ENCODE assay signal across 9 mouse cellular contexts in genomic region chr7:51622196-51622595, GRCm38 (mm10). TPM values are rescaled to one million over a fixed set of nuclear protein-coding genes. Genes with fewer than 3 reads are reported as not detected.
A peak's percentile ranks its signal among the peaks of the same experiment; 100 is the strongest.
DNase-seq lines count a peak whose midpoint lies in the region; ATAC-seq lines count a peak whose summit lies in the region.
"Had no signal": no experiment of that assay in that cellular context is flagged by ENCODE, and none has a peak within 500 bp of the region (broad histone marks: within the 10 kb centered on the region; RNA-seq: fewer than 3 reads in every experiment).

No protein-coding gene starts in this region.

- peaks cover 63% of the 10 kb centered on the region for H3K27me3 ChIP-seq in limb, embryonic 13.5 days
- peaks cover 73% of the 10 kb centered on the region for H3K27me3 ChIP-seq in limb, embryonic 10.5 days (ENCODE audit: low read depth, poor library complexity, severe bottlenecking)
- H3K27me3 ChIP-seq in forebrain, embryonic 12.5 days = peaks cover 56% of the 10 kb centered on the region
- H3K27me3 ChIP-seq in hindbrain, embryonic 14.5 days (ENCODE audit: control insufficient read depth, insufficient read depth, low read length) = peaks cover 59% of the 10 kb centered on the region
- H3K27me3 ChIP-seq in neural tube, embryonic 13.5 days = peaks cover 71% of the 10 kb centered on the region

- no peaks in the 10 kb centered on the region for H3K9me3 ChIP-seq in limb, embryonic 13.5 days
- H3K9me3 ChIP-seq in limb, embryonic 10.5 days (replicated peaks) = no peaks in the 10 kb centered on the region
- H3K9me3 ChIP-seq in forebrain, embryonic 12.5 days = no peaks in the 10 kb centered on the region
- H3K9me3 ChIP-seq in hindbrain, embryonic 14.5 days (ENCODE audit: control insufficient read depth, low read length) = no peaks in the 10 kb centered on the region
- no peaks in the 10 kb centered on the region for H3K9me3 ChIP-seq in neural tube, embryonic 13.5 days

- H3K27ac ChIP-seq in limb, embryonic 13.5 days = no peak overlapping the region
- no peak overlapping the region for H3K27ac ChIP-seq in limb, embryonic 10.5 days
- H3K27ac ChIP-seq in forebrain, embryonic 12.5 days = peak overlapping the region; percentile 91
- peak overlapping the region; percentile 99 for H3K27ac ChIP-seq in hindbrain, embryonic 14.5 days
- peak overlapping the region; percentile 97 for H3K27ac ChIP-seq in neural tube, embryonic 13.5 days (replicated peaks)

- peak overlapping the region; percentile 45 for H3K4me2 ChIP-seq in limb, embryonic 13.5 days (replicated peaks)
- peak overlapping the region; percentile 34 for H3K4me2 ChIP-seq in forebrain, embryonic 12.5 days
- peak overlapping the region; percentile 60 for H3K4me2 ChIP-seq in hindbrain, embryonic 14.5 days (replicated peaks)
- H3K4me2 ChIP-seq in neural tube, embryonic 13.5 days = peak overlapping the region; percentile 51

- no peaks in the 10 kb centered on the region for H3K36me3 ChIP-seq in limb, embryonic 13.5 days
- no peaks in the 10 kb centered on the region for H3K36me3 ChIP-seq in limb, embryonic 10.5 days
- no peaks in the 10 kb centered on the region for H3K36me3 ChIP-seq in forebrain, embryonic 12.5 days (replicated peaks)
- 0 out of 2 replicates have a peak, but pooled peaks cover 6% of the 10 kb centered on the region for H3K36me3 ChIP-seq in hindbrain, embryonic 14.5 days (replicated peaks; ENCODE audit: control insufficient read depth, insufficient read depth)
- no peaks in the 10 kb centered on the region for H3K36me3 ChIP-seq in neural tube, embryonic 13.5 days

- H3K4me1 ChIP-seq in limb, embryonic 13.5 days = peaks cover 12% of the 10 kb centered on the region
- peaks cover 8% of the 10 kb centered on the region for H3K4me1 ChIP-seq in limb, embryonic 10.5 days
- peaks cover 11% of the 10 kb centered on the region for H3K4me1 ChIP-seq in forebrain, embryonic 12.5 days
- peaks cover 2% of the 10 kb centered on the region; the same call in 1 of the 2 replicates for H3K4me1 ChIP-seq in hindbrain, embryonic 14.5 days (replicated peaks; ENCODE audit: control insufficient read depth, insufficient read depth, low read length)
- peaks cover 9% of the 10 kb centered on the region; the same call in 1 of the 2 replicates for H3K4me1 ChIP-seq in neural tube, embryonic 13.5 days (replicated peaks)

- no peak overlapping the region for H3K4me3 ChIP-seq in limb, embryonic 13.5 days
- no peak overlapping the region for H3K4me3 ChIP-seq in limb, embryonic 10.5 days
- H3K4me3 ChIP-seq in forebrain, embryonic 12.5 days (replicated peaks) = peak overlapping the region; percentile 37
- H3K4me3 ChIP-seq in hindbrain, embryonic 14.5 days (replicated peaks; ENCODE audit: low read length) = peak overlapping the region; percentile 49
- peak overlapping the region; percentile 51 for H3K4me3 ChIP-seq in neural tube, embryonic 13.5 days
- H3K4me3 ChIP-seq: myocyte had no signal

- DNase-seq in limb, embryonic 10.5 days (ENCODE audit: low spot score) = no peak
- peak; percentile 51 for DNase-seq in hindbrain, embryonic 14.5 days (ENCODE audit: low spot score)
- no peak for DNase-seq in embryo, embryonic 9.5 days (ENCODE audit: extremely low spot score)
- no peak for DNase-seq in spleen, postnatal 4 days (ENCODE audit: low spot score in 2 of 2)

- no peak for ATAC-seq in limb, embryonic 13.5 days (ENCODE audit: low FRiP score, low read depth)
- ATAC-seq in forebrain, embryonic 12.5 days (ENCODE audit: low FRiP score) = 0 out of 2 replicates have a peak, but pooled peaks have one; percentile 40
- ATAC-seq in hindbrain, embryonic 14.5 days (ENCODE audit: low FRiP score) = no peak
- ATAC-seq in neural tube, embryonic 13.5 days (ENCODE audit: low read depth) = peak; percentile 45; the same call in 1 of the 2 replicates

- 2% methylated on average over 18 of the region's 18 CpGs for WGBS in limb, embryonic 13.5 days
- under 1% methylated on average over 18 of the region's 18 CpGs for WGBS in limb, embryonic 10.5 days
- WGBS in forebrain, embryonic 12.5 days = 2% methylated on average over 18 of the region's 18 CpGs
- under 1% methylated on average over 18 of the region's 18 CpGs for WGBS in hindbrain, embryonic 14.5 days
- WGBS in neural tube, embryonic 13.5 days = under 1% methylated on average over 18 of the region's 18 CpGs

- no peak overlapping the region for H3K9ac ChIP-seq in limb, embryonic 13.5 days
- H3K9ac ChIP-seq in forebrain, embryonic 12.5 days = peak overlapping the region; percentile 51
- H3K9ac ChIP-seq in hindbrain, embryonic 14.5 days = peak overlapping the region; percentile 85
- H3K9ac ChIP-seq in neural tube, embryonic 13.5 days = peak overlapping the region; percentile 86

RNA-seq across cellular contexts. Expression of gene Slc17a6, which starts 0.4 kb away (rescaled TPM):
- polyA plus RNA-seq in limb, embryonic 13.5 days (2015; fragmentation: Nextera tagmentation; extraction: Ambion mirVana) = 0.75 and 0.89 TPM in 2 replicates
- polyA plus RNA-seq in limb, embryonic 10.5 days (2016; fragmentation: Nextera tagmentation; extraction: Ambion mirVana) = not detected in 2 replicates
- 38.4 and 39.4 TPM in 2 replicates for polyA plus RNA-seq in forebrain, embryonic 12.5 days (2016; fragmentation: Nextera tagmentation; extraction: Ambion mirVana)
- 111 and 133 TPM in 2 replicates for polyA plus RNA-seq in hindbrain, embryonic 14.5 days (2014; fragmentation: Nextera tagmentation; extraction: Ambion mirVana)
- polyA plus RNA-seq in neural tube, embryonic 13.5 days (2015; fragmentation: Nextera tagmentation; extraction: Ambion mirVana) = 78.3 and 85.1 TPM in 2 replicates
- polyA plus RNA-seq: small intestine, adult 2 months had no signal

Comparison
In these comparisons a context has a peak if more than half of its experiments do, and no peak if none do; other contexts are left out.
1. ATAC-seq: peak in forebrain, embryonic 12.5 days (single experiment) and neural tube, embryonic 13.5 days (single experiment); none in limb, embryonic 13.5 days (single experiment) and hindbrain, embryonic 14.5 days (single experiment).
2. H3K27ac ChIP-seq: peak in forebrain, embryonic 12.5 days (single experiment), hindbrain, embryonic 14.5 days (single experiment) and neural tube, embryonic 13.5 days (single experiment); none in limb, embryonic 13.5 days (single experiment) and limb, embryonic 10.5 days (single experiment).
3. H3K4me3 ChIP-seq: peak in forebrain, embryonic 12.5 days (single experiment), hindbrain, embryonic 14.5 days (single experiment) and neural tube, embryonic 13.5 days (single experiment); none in limb, embryonic 13.5 days (single experiment) and limb, embryonic 10.5 days (single experiment).
4. RNA of gene Slc17a6, which starts 0.4 kb away (polyA plus RNA-seq): 111 to 133 TPM in hindbrain, embryonic 14.5 days, 78.3 to 85.1 TPM in neural tube, embryonic 13.5 days and 38.4 to 39.4 TPM in forebrain, embryonic 12.5 days; 0.75 to 0.89 TPM in limb, embryonic 13.5 days and not detected in limb, embryonic 10.5 days; every median in the first group is over 10 times any median in the second.
5. Peak in every context shown above with its lines, with median percentiles within 50 percentile points of each other: H3K4me2 ChIP-seq.